In the genomic region with DNA sequence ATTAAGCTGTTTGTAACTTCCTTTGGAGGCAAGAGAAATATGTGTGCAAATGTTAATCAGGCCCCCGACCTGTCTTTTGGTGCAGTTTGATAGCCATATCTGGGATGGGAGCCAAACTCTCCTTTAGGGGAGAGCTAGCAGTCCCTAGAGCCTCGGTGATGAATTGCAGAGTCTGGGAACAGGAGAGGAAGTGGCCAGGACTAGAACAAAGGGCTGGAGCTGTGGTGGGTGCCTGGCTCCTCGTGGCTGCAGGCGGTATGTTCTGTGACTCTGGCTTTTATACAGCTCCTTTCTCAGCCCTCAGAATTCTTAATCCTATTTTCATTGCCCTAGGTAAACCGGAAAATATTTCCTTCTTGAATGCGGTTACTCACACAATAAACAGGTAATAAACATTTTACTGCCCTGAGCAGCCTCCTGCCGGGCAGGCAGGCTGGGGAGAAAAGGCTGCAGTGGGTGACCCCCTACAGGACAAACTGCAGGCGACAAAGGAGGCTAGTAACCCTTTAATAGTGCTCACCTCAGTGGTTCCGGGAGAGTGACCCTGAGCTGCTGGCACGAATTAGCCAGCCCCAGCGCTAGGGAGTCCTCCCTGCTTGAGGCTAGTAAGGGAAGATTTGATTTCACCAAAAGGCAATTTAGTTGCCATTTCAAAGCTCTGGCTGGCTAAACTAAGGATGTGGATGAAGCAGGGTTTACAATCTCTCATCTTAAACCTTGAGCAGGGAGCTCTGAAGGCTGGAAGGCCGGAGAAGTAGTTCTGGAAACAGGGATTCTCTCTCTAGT, we compare ENCODE assay signal across 8 mouse cellular contexts.
DNase-seq lines count a peak whose midpoint lies in the region; ATAC-seq and TF ChIP-seq lines count a peak whose summit lies in the region.

No protein-coding gene starts in this region.

- no peaks in the 10 kb centered on the region for H3K27me3 ChIP-seq in embryonic facial prominence, embryonic 10.5 days (replicated peaks; ENCODE audit: low read depth, poor library complexity, severe bottlenecking)
- no peaks in the 10 kb centered on the region for H3K27me3 ChIP-seq in hindbrain, postnatal 0 days (ENCODE audit: insufficient read depth, low read length)
- H3K27me3 ChIP-seq in liver, embryonic 11.5 days (replicated peaks; ENCODE audit: control insufficient read depth, insufficient read depth, low read length) = no peaks in the 10 kb centered on the region

- H3K36me3 ChIP-seq in embryonic facial prominence, embryonic 10.5 days (replicated peaks) = no peaks in the 10 kb centered on the region
- no peaks in the 10 kb centered on the region for H3K36me3 ChIP-seq in hindbrain, postnatal 0 days (ENCODE audit: insufficient read depth, low read length)
- no peaks in the 10 kb centered on the region for H3K36me3 ChIP-seq in liver, embryonic 11.5 days (ENCODE audit: control insufficient read depth, insufficient read depth, low read length)

- no peak for DNase-seq in lung, adult 2 months
- no peak for DNase-seq in lung, postnatal 14 days
- DNase-seq in embryonic facial prominence, embryonic 10.5 days (ENCODE audit: low spot score) = peak; percentile 75
- peak; percentile 78 for DNase-seq in hindbrain, postnatal 0 days (ENCODE audit: low spot score)
- DNase-seq in liver, embryonic 11.5 days (ENCODE audit: low spot score) = no peak
- peak; percentile 61 for DNase-seq in retina, postnatal 1 day
- no peak for DNase-seq in cerebellum, postnatal 25 days
- DNase-seq in adrenal gland, postnatal 25 days = no peak

- no peaks in the 10 kb centered on the region for H3K9me3 ChIP-seq in embryonic facial prominence, embryonic 10.5 days
- H3K9me3 ChIP-seq in hindbrain, postnatal 0 days (ENCODE audit: low read length) = no peaks in the 10 kb centered on the region
- no peaks in the 10 kb centered on the region for H3K9me3 ChIP-seq in liver, embryonic 11.5 days (ENCODE audit: control insufficient read depth, low read length)

- no peak overlapping the region for H3K4me3 ChIP-seq in lung, adult 2 months (replicated peaks; ENCODE audit: extremely low read depth, low read depth, low read length)
- 0 out of 2 replicates have a peak overlapping the region, but pooled peaks have one; percentile 24 for H3K4me3 ChIP-seq in embryonic facial prominence, embryonic 10.5 days
- no peak overlapping the region for H3K4me3 ChIP-seq in hindbrain, postnatal 0 days (ENCODE audit: low read length)
- H3K4me3 ChIP-seq in liver, embryonic 11.5 days (ENCODE audit: low read depth, low read length) = no peak overlapping the region

- TF ChIP-seq CTCF in lung, adult 2 months (IDR thresholded peaks at IDR 0.05; ENCODE audit: insufficient read depth, low read length) = peak; percentile 1; the same call in 1 of the 2 replicates
- peak; percentile 47 for TF ChIP-seq CTCF in hindbrain, postnatal 0 days (IDR thresholded peaks at IDR 0.05; ENCODE audit: low read depth)

- peak overlapping the region; percentile 85 for H3K27ac ChIP-seq in embryonic facial prominence, embryonic 10.5 days (replicated peaks)
- peak overlapping the region; percentile 68 for H3K27ac ChIP-seq in hindbrain, postnatal 0 days
- H3K27ac ChIP-seq in liver, embryonic 11.5 days (ENCODE audit: low read depth, low read length) = peak overlapping the region; percentile 59

- TF ChIP-seq POLR2A in lung, adult 2 months (IDR thresholded peaks at IDR 0.05; ENCODE audit: borderline replicate concordance, extremely low read depth, low read depth, low read length) = no peak

- WGBS in lung, adult 2 months = 32% methylated on average over 12 of the region's 12 CpGs
- 4% methylated on average over 12 of the region's 12 CpGs for WGBS in embryonic facial prominence, embryonic 10.5 days
- WGBS in hindbrain, postnatal 0 days = 10% methylated on average over 12 of the region's 12 CpGs
- 17% methylated on average over 12 of the region's 12 CpGs for WGBS in liver, embryonic 11.5 days

- H3K9ac ChIP-seq in hindbrain, postnatal 0 days (replicated peaks; ENCODE audit: low read length) = peak overlapping the region; percentile 24; the same call in 1 of the 2 replicates
- no peak overlapping the region for H3K9ac ChIP-seq in liver, embryonic 11.5 days (ENCODE audit: low read depth, low read length)

- peak overlapping the region; percentile 18; the same call in 1 of the 2 replicates for H3K4me2 ChIP-seq in hindbrain, postnatal 0 days (ENCODE audit: low read depth, low read length)
- peak overlapping the region; percentile 18; the same call in 1 of the 2 replicates for H3K4me2 ChIP-seq in liver, embryonic 11.5 days

- ATAC-seq in hindbrain, postnatal 0 days = peak; percentile 83
- no peak for ATAC-seq in liver, embryonic 11.5 days (replicated peaks; ENCODE audit: low FRiP score)

- H3K4me1 ChIP-seq in lung, adult 2 months (ENCODE audit: control insufficient read depth, insufficient read depth, low read length) = peaks cover 3% of the 10 kb centered on the region; the same call in 1 of the 2 replicates
- peaks cover 49% of the 10 kb centered on the region for H3K4me1 ChIP-seq in embryonic facial prominence, embryonic 10.5 days
- peaks cover 8% of the 10 kb centered on the region for H3K4me1 ChIP-seq in hindbrain, postnatal 0 days (ENCODE audit: insufficient read depth, low read length)
- peaks cover 46% of the 10 kb centered on the region for H3K4me1 ChIP-seq in liver, embryonic 11.5 days (replicated peaks; ENCODE audit: control insufficient read depth, insufficient read depth, low read length)

Comparison
In these comparisons a context has a peak if more than half of its experiments do, and no peak if none do; other contexts are left out.
1. DNase-seq: peak in embryonic facial prominence, embryonic 10.5 days (single experiment), hindbrain, postnatal 0 days (single experiment) and retina, postnatal 1 day (single experiment); none in lung, adult 2 months (single experiment), lung, postnatal 14 days (single experiment), liver, embryonic 11.5 days (single experiment), cerebellum, postnatal 25 days (0 of 2) and adrenal gland, postnatal 25 days (single experiment).
2. Peak in every context shown above with its lines, with median percentiles within 50 percentile points of each other: H3K27ac ChIP-seq.